Mouse (Mus musculus) midbrain, postnatal 0 days (tissue): ENCODE data around the gene Pgam5. TPM values are rescaled to one million over a fixed set of nuclear protein-coding genes. Genes with fewer than 3 reads are reported as not detected.

Source experiments
- ATAC-seq: fragments of 200-750 bp; cut with Nextera tagmentation; 2 replicates; pipeline ENCODE4 v1.8.0; 2017; ENCODE audit warnings: moderate number of reproducible peaks, mild to moderate bottlenecking, moderate TSS enrichment, moderate library complexity; ENCODE audit not compliant: low FRiP score
- DNase-seq: peaks from one replicate; pipeline ENCODE4 v3.0.0-alpha.2; 2015; ENCODE audit warnings: low spot score
- H3K27ac ChIP-seq: fragments of 300-500 bp; sonication (generic); 2 replicates; pipeline ENCODE4 v1.5.1; 2014; ENCODE audit warnings: low read depth, mild to moderate bottlenecking, low read length, mixed read lengths
- H3K27me3 ChIP-seq: fragments of 300-500 bp; sonication (generic); 2 replicates; pipeline ENCODE4 v1.6.1; 2014; ENCODE audit warnings: low read length, control low read depth, mixed read lengths; ENCODE audit not compliant: insufficient read depth
- H3K36me3 ChIP-seq: fragments of 300-500 bp; sonication (generic); 2 replicates; pipeline ENCODE4 v1.6.1; 2014; ENCODE audit warnings: low read length, control low read depth, mixed read lengths; ENCODE audit not compliant: insufficient read depth
- H3K4me1 ChIP-seq: fragments of 300-500 bp; sonication (generic); 2 replicates; pipeline ENCODE4 v1.6.1; 2014; ENCODE audit warnings: mild to moderate bottlenecking, control low read depth, antibody characterized with exemption, low read length, mixed read lengths; ENCODE audit not compliant: insufficient read depth
- H3K4me2 ChIP-seq: fragments of 300-500 bp; sonication (generic); 2 replicates; pipeline ENCODE4 v1.6.1; 2014; ENCODE audit warnings: low read depth, mild to moderate bottlenecking, low read length, mixed read lengths; ENCODE audit not compliant: poor library complexity, severe bottlenecking
- H3K4me3 ChIP-seq: fragments of 300-500 bp; sonication (generic); 2 replicates; pipeline ENCODE4 v1.5.1; 2014; ENCODE audit warnings: low read depth, mild to moderate bottlenecking, low read length, moderate library complexity
- H3K9ac ChIP-seq: fragments of 300-500 bp; sonication (generic); replicated peaks from 2 replicates; pipeline ENCODE4 v1.6.1; 2014; ENCODE audit warnings: mild to moderate bottlenecking, low read length, moderate library complexity, mixed read lengths; ENCODE audit not compliant: poor library complexity, severe bottlenecking
- H3K9me3 ChIP-seq: fragments of 300-500 bp; sonication (generic); 2 replicates; pipeline ENCODE4 v1.6.1; 2016; ENCODE audit warnings: low read length, control low read depth
- CTCF ChIP-seq: IDR thresholded peaks from 2 replicates; pipeline ENCODE4 v1.5.1; 2016; ENCODE audit warnings: antibody characterized with exemption, mild to moderate bottlenecking
- WGBS: fragments of 180-500 bp; shearing (Covaris S2); extraction: QIAGEN DNeasy Blood & Tissue Kit; methylation state at CpG from one replicate; pipeline ENCODE4 v1.1.7; 2014; 5-methylcytosine and 5-hydroxymethylcytosine counted together
- polyA plus RNA-seq: library from polyadenylated mRNA; unstranded; fragments of >200 nt; fragmentation: Nextera tagmentation; extraction: Ambion mirVana; gene quantifications from 2 replicates; pipeline ENCODE4 v1.2.1, GENCODE M21; 2015
- total RNA-seq: library from RNA; depleted of rRNA; stranded (reverse); fragments of >200 nt; gene quantifications from 2 replicates; pipeline ENCODE4 v1.2.3, GENCODE M21; 2014

Gene Pgam5
- total and polyA plus RNA-seq, 2 experiments from 2014 or later, result 117 to 156 TPM

DNA sequence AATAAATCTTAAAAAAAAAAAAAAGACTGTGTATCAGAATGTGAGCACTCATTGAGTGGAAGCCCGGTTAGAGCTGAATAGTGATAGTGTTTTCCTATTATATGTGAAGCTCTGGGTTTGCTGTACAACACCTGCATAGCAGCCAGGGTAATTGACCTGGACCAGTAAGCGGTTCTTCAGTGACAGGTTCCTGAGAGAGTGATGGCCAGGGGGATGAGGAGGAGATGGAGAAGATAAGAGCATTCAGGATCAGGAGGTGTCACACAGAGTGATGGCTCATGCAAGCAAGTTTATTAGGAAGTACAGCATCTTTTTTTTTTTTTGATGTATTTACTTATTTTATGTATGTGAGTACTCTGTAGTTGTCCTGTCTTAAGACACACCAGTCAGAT is 17.4 kb upstream of the Pgam5 start:
- Histone ChIP-seq H3K4me3 (peak overlapping the region; percentile 65; the same call in 1 of the 2 replicates), H3K9ac (no peak overlapping the region), H3K4me2 (no peak overlapping the region), H3K9me3 (no peaks in the 10 kb centered on the region), H3K27me3 (0 out of 2 replicates have a peak, but pooled peaks cover 4% of the 10 kb centered on the region), H3K36me3 (no peaks in the 10 kb centered on the region), H3K27ac (no peak overlapping the region), H3K4me1 (no peaks in the 10 kb centered on the region)
- no peak for TF ChIP-seq CTCF
- 83% methylated on average over 2 of the region's 2 CpGs for WGBS
- ATAC-seq (no peak), DNase-seq (no peak)

DNA sequence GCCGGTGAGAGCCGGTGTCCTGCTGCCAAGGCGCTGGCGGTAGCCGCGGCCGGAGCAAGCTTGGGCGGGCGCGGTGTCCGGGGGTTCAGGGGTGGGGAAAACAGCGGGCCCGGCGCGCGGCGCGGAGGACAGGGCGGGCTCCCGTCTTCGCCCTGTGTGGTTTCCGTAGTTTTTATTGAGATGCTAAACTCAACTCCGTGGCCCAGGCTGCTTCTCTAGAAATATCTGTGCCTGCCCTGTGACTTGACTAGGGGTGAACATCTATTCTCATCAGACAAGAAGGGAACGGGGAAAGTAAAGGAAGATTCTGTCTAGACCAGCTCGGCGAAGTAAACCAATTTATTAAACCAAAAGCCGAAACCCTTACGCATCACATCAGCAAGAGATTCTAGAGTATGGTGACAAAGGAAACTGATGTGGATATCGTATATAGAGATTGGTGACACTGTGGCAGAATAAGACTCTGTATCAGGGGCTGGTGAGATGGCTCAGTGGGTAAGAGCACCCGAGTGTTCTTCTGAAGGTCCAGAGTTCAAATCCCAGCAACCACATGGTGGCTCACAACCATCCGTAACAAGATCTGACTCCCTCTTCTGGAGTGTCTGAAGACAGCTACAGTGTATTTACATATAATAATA is 16.9 kb upstream of the Pgam5 start:
- TF ChIP-seq CTCF, result no peak
- Histone ChIP-seq H3K4me3 (peak overlapping the region; percentile 65), H3K36me3 (no peaks in the 10 kb centered on the region), H3K4me2 (peak overlapping the region; percentile 91), H3K9me3 (no peaks in the 10 kb centered on the region), H3K27ac (no peak overlapping the region), H3K9ac (peak overlapping the region; percentile 66), H3K27me3 (0 out of 2 replicates have a peak, but pooled peaks cover 4% of the 10 kb centered on the region), H3K4me1 (no peaks in the 10 kb centered on the region)
- peak; percentile 4 for DNase-seq
- 2% methylated on average over 30 of the region's 31 CpGs for WGBS
- peak; percentile 62 for ATAC-seq

DNA sequence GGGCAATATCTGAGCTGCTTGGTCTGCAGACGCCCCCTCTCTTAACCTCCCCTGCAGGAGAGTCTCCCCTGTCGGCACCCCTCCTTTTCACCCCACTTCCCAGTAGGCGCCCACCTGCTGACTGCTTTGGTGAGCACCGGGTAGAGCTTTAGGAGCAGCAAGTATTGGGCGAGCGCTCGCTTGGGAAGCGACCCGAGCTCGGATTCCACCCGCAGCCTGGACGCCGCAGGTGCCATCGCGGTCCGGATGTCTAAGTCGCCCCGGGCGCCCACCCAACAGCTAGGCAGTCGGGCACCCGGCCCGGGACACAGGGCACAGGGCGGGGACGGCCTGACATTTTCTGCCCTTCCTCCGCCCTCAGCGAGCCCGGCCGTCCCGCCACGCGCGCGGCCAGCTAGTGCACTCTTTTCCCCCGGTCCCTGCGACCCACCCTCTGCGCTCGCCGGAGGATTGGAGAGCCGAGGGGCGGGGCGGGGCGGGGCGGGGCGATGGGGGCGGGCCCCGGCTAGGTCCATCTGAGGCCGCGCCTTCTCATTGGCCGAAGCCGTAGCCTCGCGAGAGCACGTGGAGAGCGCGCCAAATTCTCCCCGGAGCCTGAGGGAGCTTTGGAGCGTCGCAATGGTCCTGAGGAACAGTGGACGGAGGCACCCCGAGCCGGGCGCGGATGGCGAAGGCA is 16.2 kb upstream of the Pgam5 start, which contains the start of the genes Pxmp2 and Pole:
Gene Pxmp2 (minus strand): TSS at position 417 of the 676 bp plus-strand sequence.
Gene Pole (plus strand): TSS at position 537 of the 676 bp plus-strand sequence.
- no peaks in the 10 kb centered on the region for H3K9me3 ChIP-seq
- peak; percentile 94 for DNase-seq
- no peaks in the 10 kb centered on the region for H3K4me1 ChIP-seq
- H3K27ac ChIP-seq, result no peak within 1 kb of the TSS
- no peak for TF ChIP-seq CTCF
- ATAC-seq, result peak; percentile 98
- no peaks in the 10 kb centered on the region for H3K36me3 ChIP-seq
- 0 out of 2 replicates have a peak, but pooled peaks cover 4% of the 10 kb centered on the region for H3K27me3 ChIP-seq
- H3K9ac ChIP-seq, result peak within 1 kb of the TSS; percentile 71
- 1% methylated on average over 49 of the region's 64 CpGs for WGBS
- peak within 1 kb of the TSS; percentile 91 for H3K4me2 ChIP-seq
- peak within 1 kb of the TSS; percentile 65 for H3K4me3 ChIP-seq

DNA sequence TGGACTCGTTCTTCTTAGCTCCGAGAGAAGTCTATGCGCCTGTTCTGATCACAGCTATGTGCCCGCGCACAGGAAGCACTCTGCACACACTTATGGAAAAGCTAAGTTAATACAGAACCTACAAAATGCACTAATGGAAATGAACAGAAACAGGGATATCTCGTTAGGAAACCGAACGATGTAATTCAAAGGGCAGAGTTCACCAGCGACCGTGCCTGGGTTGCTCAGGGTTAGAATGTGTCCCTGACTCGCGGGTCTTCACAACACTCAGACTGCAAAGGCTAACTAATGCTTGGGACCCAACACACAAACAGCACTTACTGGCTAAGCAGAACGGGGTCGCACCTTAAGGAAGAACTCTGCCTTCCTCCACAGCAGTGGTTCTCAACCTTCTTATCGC is 15.4 kb upstream of the Pgam5 start:
- peak overlapping the region; percentile 65 for H3K4me3 ChIP-seq
- H3K9me3 ChIP-seq, result no peaks in the 10 kb centered on the region
- H3K27me3 ChIP-seq, result 0 out of 2 replicates have a peak, but pooled peaks cover 4% of the 10 kb centered on the region
- H3K4me2 ChIP-seq, result peak overlapping the region; percentile 91
- 15% methylated on average over 15 of the region's 15 CpGs for WGBS
- H3K36me3 ChIP-seq, result no peaks in the 10 kb centered on the region
- no peak for TF ChIP-seq CTCF
- no peaks in the 10 kb centered on the region for H3K4me1 ChIP-seq
- H3K9ac ChIP-seq, result no peak overlapping the region
- ATAC-seq (no peak), DNase-seq (no peak)
- H3K27ac ChIP-seq, result no peak overlapping the region

DNA sequence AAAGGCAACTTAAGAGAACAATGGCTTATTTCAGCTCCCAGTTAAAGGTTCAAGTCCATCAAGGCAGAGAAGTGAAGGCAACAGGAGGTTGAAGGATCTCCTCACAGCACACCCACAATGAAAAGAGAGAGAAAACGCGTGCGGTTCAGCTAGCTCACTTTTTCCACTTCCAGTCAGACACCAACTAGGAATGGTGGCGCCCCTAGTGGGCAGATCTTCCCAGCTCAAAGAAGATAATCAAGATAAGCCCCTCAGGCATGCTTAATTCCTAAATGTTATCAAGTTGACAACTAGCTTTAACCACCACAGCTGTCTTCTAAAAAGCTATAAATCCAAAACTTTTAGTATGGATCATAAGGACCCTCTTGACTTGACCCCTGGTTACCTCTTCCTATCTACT is 14.8 kb upstream of the Pgam5 start:
- H3K9ac ChIP-seq, result no peak overlapping the region
- no peaks in the 10 kb centered on the region for H3K4me1 ChIP-seq
- WGBS, result 15% methylated on average over 4 of the region's 4 CpGs
- TF ChIP-seq CTCF, result peak; percentile 73
- no peak overlapping the region for H3K27ac ChIP-seq
- H3K4me2 ChIP-seq, result peak overlapping the region; percentile 91; the same call in 1 of the 2 replicates
- H3K36me3 ChIP-seq, result no peaks in the 10 kb centered on the region
- no peak overlapping the region for H3K4me3 ChIP-seq
- ATAC-seq (no peak), DNase-seq (peak; percentile 51)
- H3K27me3 ChIP-seq, result 0 out of 2 replicates have a peak, but pooled peaks cover 4% of the 10 kb centered on the region
- no peaks in the 10 kb centered on the region for H3K9me3 ChIP-seq

DNA sequence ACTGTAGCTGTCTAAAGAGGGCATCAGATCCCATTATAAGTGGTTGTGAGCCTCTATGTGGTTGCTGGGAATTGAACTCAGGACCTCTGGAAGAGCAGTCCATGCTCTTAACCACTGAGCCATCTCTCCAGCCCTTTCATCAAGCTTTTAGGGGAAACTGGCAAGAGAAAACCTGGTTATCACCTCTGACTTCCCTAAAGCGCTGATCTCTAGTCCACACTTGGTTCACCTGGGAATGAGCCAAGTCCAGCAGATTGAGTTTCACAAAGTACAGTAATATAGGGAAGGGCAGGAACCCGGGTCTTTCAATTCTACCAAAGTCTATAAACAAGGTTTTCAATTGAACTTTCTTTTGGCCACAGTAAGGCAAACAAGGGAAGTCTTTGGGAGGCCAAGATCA is 12.3 kb upstream of the Pgam5 start:
- Histone ChIP-seq H3K4me1 (no peaks in the 10 kb centered on the region), H3K9me3 (no peaks in the 10 kb centered on the region), H3K36me3 (no peaks in the 10 kb centered on the region), H3K4me2 (no peak overlapping the region), H3K4me3 (no peak overlapping the region), H3K9ac (no peak overlapping the region), H3K27ac (no peak overlapping the region), H3K27me3 (0 out of 2 replicates have a peak, but pooled peaks cover 4% of the 10 kb centered on the region)
- DNase-seq (no peak), ATAC-seq (no peak)
- TF ChIP-seq CTCF, result no peak
- WGBS, result 78% methylated on average over 2 of the region's 2 CpGs
